Mouse (Mus musculus) kidney, adult 10 weeks (tissue): ENCODE measurements around the gene Pvrig. TPM values are rescaled to one million over a fixed set of nuclear protein-coding genes. Genes with fewer than 3 reads are reported as not detected.

ENCODE experiments used
- polyA plus RNA-seq: library from polyadenylated mRNA; stranded (reverse); fragments of 350-450 nt; fragmentation: Illumina TruSeq; extraction: RNeasy Lipid Tissue Mini Kit (QIAGEN cat#74804); gene quantifications from one replicate; pipeline ENCODE4 v1.2.3, GENCODE M21; 2014; ENCODE audit warnings: low read depth, low replicate concordance

Gene Pvrig
- not detected for polyA plus RNA-seq

GRCm38 (mm10) chr5:138341661-138342060 lies at the start of gene Pvrig:
TSS of gene Pvrig (plus strand) at chr5:138341961.

Other genes starting within 250 kb of the Pvrig start
- gene Zscan21, start 225.1 kb upstream of the Pvrig start, polyA plus RNA-seq: 17.5 TPM
- gene Zfp113, start 186.2 kb upstream of the Pvrig start, polyA plus RNA-seq: 16.9 TPM
- gene Cops6, start 180.9 kb upstream of the Pvrig start, polyA plus RNA-seq: 75.6 TPM
- gene Ap4m1, start 170.0 kb upstream of the Pvrig start, polyA plus RNA-seq: 4.8 TPM
- gene Mcm7, start 169.5 kb upstream of the Pvrig start, polyA plus RNA-seq: 6.9 TPM
- 2.7 TPM for gene Taf6, start 154.5 kb upstream of the Pvrig start, polyA plus RNA-seq
- 9.6 TPM for gene Cnpy4, start 154.5 kb upstream of the Pvrig start, polyA plus RNA-seq
- gene Mblac1, start 147.6 kb upstream of the Pvrig start, polyA plus RNA-seq: 0.36 TPM
- gene Nxpe5, start 116.1 kb upstream of the Pvrig start, polyA plus RNA-seq: not detected
- 2.1 TPM for gene Lamtor4, start 86.5 kb upstream of the Pvrig start, polyA plus RNA-seq
- 1.3 TPM for gene BC037034, start 77.9 kb upstream of the Pvrig start, polyA plus RNA-seq
- not detected for gene Gal3st4, start 69.1 kb upstream of the Pvrig start, polyA plus RNA-seq
- gene Gm43720, start 62.0 kb upstream of the Pvrig start, polyA plus RNA-seq: not detected
- not detected for gene Gpc2, start 62.0 kb upstream of the Pvrig start, polyA plus RNA-seq
- not detected for gene Stag3, start 61.7 kb upstream of the Pvrig start, polyA plus RNA-seq
- 24.4 TPM for gene Zfp157, start 99.5 kb downstream of the Pvrig start, polyA plus RNA-seq
- gene 1700123K08Rik, start 222.8 kb downstream of the Pvrig start, polyA plus RNA-seq: not detected